Mouse (Mus musculus) hindbrain, postnatal 0 days (tissue): ENCODE data around the gene Try4. TPM values are rescaled to one million over a fixed set of nuclear protein-coding genes. Genes with fewer than 3 reads are reported as not detected.
"Not testable (repeated sequence)": the region's sequence is repeated elsewhere in the genome, so short reads cannot be mapped to it uniquely, and the experiment has no call there.

Source experiments
- ATAC-seq: fragments of 200-750 bp; cut with Nextera tagmentation; 2 replicates; pipeline ENCODE4 v1.8.0; 2017; ENCODE audit warnings: mild to moderate bottlenecking, moderate TSS enrichment, moderate library complexity
- DNase-seq: peaks from one replicate; pipeline ENCODE4 v3.0.0-alpha.2; 2015; ENCODE audit warnings: low spot score
- H3K27ac ChIP-seq: fragments of 300-500 bp; sonication (generic); 2 replicates; pipeline ENCODE4 v1.5.1; 2014; ENCODE audit warnings: mild to moderate bottlenecking
- H3K27me3 ChIP-seq: fragments of 300-500 bp; sonication (generic); 2 replicates; pipeline ENCODE4 v1.6.1; 2014; ENCODE audit warnings: low read length, mixed read lengths; ENCODE audit not compliant: insufficient read depth
- H3K36me3 ChIP-seq: fragments of 300-500 bp; sonication (generic); 2 replicates; pipeline ENCODE4 v1.6.1; 2014; ENCODE audit warnings: low read length, mixed read lengths; ENCODE audit not compliant: insufficient read depth
- H3K4me1 ChIP-seq: fragments of 300-500 bp; sonication (generic); 2 replicates; pipeline ENCODE4 v1.6.1; 2014; ENCODE audit warnings: antibody characterized with exemption, low read length, mixed read lengths; ENCODE audit not compliant: insufficient read depth
- H3K4me2 ChIP-seq: fragments of 300-500 bp; sonication (generic); 2 replicates; pipeline ENCODE4 v1.6.1; 2014; ENCODE audit warnings: low read depth, mild to moderate bottlenecking, low read length, moderate library complexity, mixed read lengths
- H3K4me3 ChIP-seq: fragments of 300-500 bp; sonication (generic); 2 replicates; pipeline ENCODE4 v1.5.1; 2014; ENCODE audit warnings: low read length
- H3K9ac ChIP-seq: fragments of 300-500 bp; sonication (generic); replicated peaks from 2 replicates; pipeline ENCODE4 v1.6.1; 2014; ENCODE audit warnings: mild to moderate bottlenecking, low read length, moderate library complexity, mixed read lengths
- H3K9me3 ChIP-seq: fragments of 300-500 bp; sonication (generic); 2 replicates; pipeline ENCODE4 v1.6.1; 2016; ENCODE audit warnings: low read length, mixed read lengths
- CTCF ChIP-seq: IDR thresholded peaks from 2 replicates; pipeline ENCODE4 v1.5.1; 2016; ENCODE audit warnings: antibody characterized with exemption, control low read depth, low read depth
- WGBS: fragments of 180-500 bp; shearing (Covaris S2); extraction: QIAGEN DNeasy Blood & Tissue Kit; methylation state at CpG from one replicate; pipeline ENCODE4 v1.1.7; 2014; 5-methylcytosine and 5-hydroxymethylcytosine counted together
- polyA plus RNA-seq: library from polyadenylated mRNA; unstranded; fragments of >200 nt; fragmentation: Nextera tagmentation; extraction: Ambion mirVana; gene quantifications from 2 replicates; pipeline ENCODE4 v1.2.1, GENCODE M21; 2015
- total RNA-seq: library from RNA; depleted of rRNA; stranded (reverse); fragments of >200 nt; gene quantifications from 2 replicates; pipeline ENCODE4 v1.2.3, GENCODE M21; 2014; rRNA removed

Gene Try4
- total RNA-seq (not detected in 2 replicates), polyA plus RNA-seq (not detected in 2 replicates)

DNA sequence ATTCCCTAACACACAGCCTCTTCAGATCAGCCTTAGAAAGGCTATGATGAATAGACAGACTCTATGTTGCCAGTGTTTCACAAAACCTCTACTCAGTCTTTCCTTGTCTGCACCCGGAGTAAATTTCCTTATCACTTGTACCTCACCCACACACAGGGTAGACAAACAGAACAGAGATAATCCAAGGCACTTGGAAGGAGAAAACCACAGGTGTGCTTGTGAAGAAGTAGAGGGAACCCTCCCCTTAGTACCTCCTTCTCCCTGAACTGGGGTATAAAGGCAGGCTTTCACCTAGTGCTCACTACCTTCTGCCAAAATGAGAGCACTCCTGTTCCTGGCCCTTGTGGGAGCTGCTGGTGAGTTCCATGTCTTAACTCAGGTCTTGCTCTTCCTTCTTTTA is at the start of gene Try4:
Gene Try4, plus strand, starts transcription at position 301 of the 400 bp plus-strand sequence.
- no peak for DNase-seq
- H3K27me3 ChIP-seq: no peaks in the 10 kb centered on the region
- no peak within 1 kb of the TSS for H3K4me3 ChIP-seq
- no peak within 1 kb of the TSS for H3K27ac ChIP-seq
- 95% methylated on average over 1 of the region's 1 CpGs for WGBS
- H3K9ac ChIP-seq: no peak within 1 kb of the TSS
- no peak for TF ChIP-seq CTCF
- H3K4me1 ChIP-seq: no peaks in the 10 kb centered on the region
- no peaks in the 10 kb centered on the region for H3K36me3 ChIP-seq
- no peaks in the 10 kb centered on the region for H3K9me3 ChIP-seq
- ATAC-seq: no peak
- H3K4me2 ChIP-seq: no peak within 1 kb of the TSS

DNA sequence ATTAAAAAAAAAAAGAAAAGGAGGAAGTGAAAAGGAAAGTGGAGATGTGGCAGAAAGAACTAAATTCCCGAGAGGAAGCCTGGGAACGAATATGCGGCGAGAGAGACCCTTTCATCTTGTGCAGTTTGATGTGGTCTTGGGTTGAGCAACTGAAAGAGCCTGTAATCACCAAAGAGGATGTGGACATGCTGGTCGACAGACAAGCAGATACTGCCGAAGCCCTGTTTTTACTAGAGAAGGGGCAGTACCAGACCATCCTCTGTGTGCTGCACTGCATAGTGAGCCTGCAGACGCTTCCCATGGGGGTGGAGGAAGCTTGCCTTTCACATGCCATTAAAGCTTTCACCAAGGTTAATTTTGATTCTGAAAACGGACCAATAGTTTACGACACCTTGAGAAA is 48.8 kb upstream of the Try4 start:
- ATAC-seq, H3K27me3 ChIP-seq, H3K9ac ChIP-seq, H3K4me2 ChIP-seq, H3K4me1 ChIP-seq, H3K27ac ChIP-seq, H3K36me3 ChIP-seq, H3K9me3 ChIP-seq, DNase-seq, H3K4me3 ChIP-seq: not testable (repeated sequence)
- 83% methylated on average over 9 of the region's 9 CpGs for WGBS

DNA sequence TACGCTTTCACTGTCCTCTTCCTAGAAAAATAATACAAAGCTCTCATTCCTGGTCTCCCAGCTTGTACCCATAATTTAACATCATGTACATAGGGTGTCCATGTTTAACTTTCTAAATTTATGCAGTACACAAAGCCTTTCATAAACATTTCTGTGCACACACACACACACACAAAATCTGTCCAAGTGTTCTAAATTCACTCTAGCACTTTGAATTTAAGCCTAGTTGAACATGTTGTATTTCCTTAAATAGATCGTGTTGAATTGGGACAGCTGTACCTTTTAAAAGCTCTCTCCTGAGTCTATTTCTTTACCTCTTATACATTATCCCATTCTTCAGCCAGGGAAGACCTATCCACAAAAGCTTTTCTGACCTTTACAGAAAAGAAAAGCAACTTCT is 45.6 kb upstream of the Try4 start:
- H3K27me3 ChIP-seq: no peaks in the 10 kb centered on the region
- no peak overlapping the region for H3K4me3 ChIP-seq
- H3K4me2 ChIP-seq: no peak overlapping the region
- H3K36me3 ChIP-seq: no peaks in the 10 kb centered on the region
- no peaks in the 10 kb centered on the region for H3K4me1 ChIP-seq
- TF ChIP-seq CTCF: no peak
- ATAC-seq (no peak), DNase-seq (no peak)
- WGBS: 90% methylated on average over 2 of the region's 2 CpGs
- H3K9me3 ChIP-seq: no peaks in the 10 kb centered on the region
- no peak overlapping the region for H3K9ac ChIP-seq
- H3K27ac ChIP-seq: no peak overlapping the region

DNA sequence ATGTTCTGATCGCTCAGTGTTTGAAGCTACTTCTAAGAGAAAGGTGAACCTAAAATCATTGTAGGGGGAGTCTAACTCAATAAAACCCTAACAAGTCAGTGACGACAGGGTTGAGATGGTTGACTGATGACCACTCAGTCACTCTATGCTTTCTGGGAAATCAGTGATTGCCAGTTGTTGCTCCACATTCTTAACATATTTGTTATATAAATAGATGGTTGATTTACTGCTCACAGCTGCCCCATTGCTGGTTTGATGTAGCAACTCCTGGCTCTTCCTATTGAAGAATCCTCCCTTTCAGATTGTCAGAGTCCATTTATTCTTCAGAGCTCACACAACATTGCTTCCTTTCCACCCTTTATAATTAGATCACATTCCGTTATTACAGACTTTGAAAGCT is 44.6 kb upstream of the Try4 start:
- DNase-seq (no peak), ATAC-seq (no peak)
- Histone ChIP-seq H3K9ac (no peak overlapping the region), H3K9me3 (no peaks in the 10 kb centered on the region), H3K4me2 (no peak overlapping the region), H3K4me3 (no peak overlapping the region), H3K4me1 (no peaks in the 10 kb centered on the region), H3K27me3 (no peaks in the 10 kb centered on the region), H3K36me3 (no peaks in the 10 kb centered on the region), H3K27ac (no peak overlapping the region)
- no peak for TF ChIP-seq CTCF
- WGBS: 84% methylated on average over 3 of the region's 3 CpGs

DNA sequence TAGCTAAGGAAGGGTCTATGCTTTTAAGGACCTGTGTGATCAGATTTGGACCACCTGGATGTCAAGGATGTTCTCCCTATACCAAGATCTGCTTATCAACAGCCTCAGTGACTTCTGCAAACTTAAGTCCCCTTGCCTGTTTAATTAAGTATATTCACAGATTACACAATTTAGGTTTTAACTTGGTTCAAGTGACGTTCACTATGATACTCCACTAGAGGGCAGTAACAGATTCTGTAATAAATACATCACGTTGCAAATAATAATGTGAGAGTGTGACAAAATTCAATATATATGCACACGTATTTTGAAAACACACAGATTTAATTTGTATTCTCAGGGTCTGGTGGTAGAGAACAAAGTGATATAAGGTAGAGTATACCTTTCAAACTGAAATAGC is 39.3 kb upstream of the Try4 start:
- 27% methylated on average over 3 of the region's 3 CpGs for WGBS
- Histone ChIP-seq H3K27me3 (no peaks in the 10 kb centered on the region), H3K27ac (no peak overlapping the region), H3K9ac (no peak overlapping the region), H3K4me3 (no peak overlapping the region), H3K4me2 (no peak overlapping the region), H3K4me1 (no peaks in the 10 kb centered on the region), H3K36me3 (no peaks in the 10 kb centered on the region), H3K9me3 (no peaks in the 10 kb centered on the region)
- DNase-seq (peak; percentile 64), ATAC-seq (no peak)
- peak; percentile 69 for TF ChIP-seq CTCF

DNA sequence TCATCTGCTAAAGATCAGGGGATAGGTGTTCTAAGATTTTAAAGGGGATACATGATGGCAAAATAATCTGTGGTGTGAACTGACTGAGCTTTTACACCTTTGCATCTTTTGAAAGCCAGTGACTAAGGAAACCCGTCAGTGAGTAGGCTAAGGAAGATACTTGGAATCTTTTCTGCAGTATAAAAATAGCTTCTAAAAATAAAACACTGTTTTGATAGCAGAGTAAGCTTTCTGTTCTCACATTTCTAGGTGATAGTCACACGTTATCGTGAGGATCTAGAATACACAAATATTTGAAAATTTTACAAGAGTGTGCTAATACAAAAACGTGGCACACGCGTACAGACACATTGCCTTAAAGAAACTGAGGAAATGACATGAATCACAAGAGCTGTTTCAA is 35.9 kb upstream of the Try4 start:
- H3K27me3 ChIP-seq: no peaks in the 10 kb centered on the region
- no peaks in the 10 kb centered on the region for H3K9me3 ChIP-seq
- TF ChIP-seq CTCF: no peak
- WGBS: 89% methylated on average over 6 of the region's 6 CpGs
- no peak overlapping the region for H3K9ac ChIP-seq
- ATAC-seq: no peak
- no peak for DNase-seq
- no peak overlapping the region for H3K27ac ChIP-seq
- H3K4me1 ChIP-seq: no peaks in the 10 kb centered on the region
- H3K4me2 ChIP-seq: no peak overlapping the region
- H3K4me3 ChIP-seq: no peak overlapping the region
- no peaks in the 10 kb centered on the region for H3K36me3 ChIP-seq

DNA sequence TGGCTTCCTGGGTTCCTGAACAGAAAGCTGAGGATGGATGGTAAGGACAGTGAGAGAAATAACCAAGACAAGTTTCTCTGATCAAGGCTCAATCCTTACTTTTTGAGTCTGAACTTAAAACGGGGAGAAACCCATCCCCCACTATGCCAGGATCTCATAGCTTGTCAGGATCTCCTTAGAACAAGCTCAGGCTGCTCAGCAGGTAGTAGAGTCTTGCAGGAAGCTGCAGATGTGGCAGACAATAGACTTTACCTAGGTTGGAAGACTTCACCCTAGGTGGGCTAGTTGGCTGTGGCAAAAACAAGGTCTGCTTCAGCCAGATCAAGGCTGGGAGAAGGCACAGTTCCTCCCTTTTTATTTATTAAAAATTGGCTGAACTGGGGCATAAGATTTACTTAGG is 3.8 kb upstream of the Try4 start:
- DNase-seq: no peak
- Histone ChIP-seq H3K27ac (no peak overlapping the region), H3K9me3 (no peaks in the 10 kb centered on the region), H3K27me3 (no peaks in the 10 kb centered on the region), H3K4me3 (no peak overlapping the region), H3K36me3 (no peaks in the 10 kb centered on the region), H3K4me2 (no peak overlapping the region), H3K9ac (no peak overlapping the region), H3K4me1 (no peaks in the 10 kb centered on the region)
- no peak for TF ChIP-seq CTCF
- no peak for ATAC-seq
- 16% methylated on average over 1 of the region's 1 CpGs for WGBS

DNA sequence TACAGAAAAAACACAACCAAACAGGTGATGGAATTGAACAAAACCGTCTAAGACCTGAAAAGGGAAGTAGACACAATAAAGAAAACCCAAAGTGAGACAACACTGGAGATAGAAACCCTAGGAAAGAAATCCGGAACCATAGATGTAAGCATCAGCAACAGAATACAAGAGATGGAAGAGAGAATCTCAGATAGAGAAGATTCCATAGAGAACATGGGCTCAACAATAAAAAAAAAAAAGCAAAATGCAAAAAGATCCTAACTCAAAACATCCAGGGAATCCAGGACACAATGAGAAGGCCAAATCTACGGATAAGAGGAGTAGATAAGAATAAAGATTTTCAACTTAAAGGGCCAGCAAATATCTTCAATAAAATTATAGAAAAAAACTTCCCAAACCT is 14.7 kb downstream of the Try4 start, which contains the start of gene Try5:
Gene Try5, minus strand, starts transcription at position 101 of the 400 bp plus-strand sequence.
- H3K36me3 ChIP-seq, H3K27ac ChIP-seq, H3K9me3 ChIP-seq, H3K27me3 ChIP-seq, H3K4me2 ChIP-seq, H3K4me1 ChIP-seq, H3K9ac ChIP-seq, DNase-seq, H3K4me3 ChIP-seq, ATAC-seq: not testable (repeated sequence)
- 78% methylated on average over 3 of the region's 3 CpGs for WGBS
